Mouse (Mus musculus) testis, adult 2 months (tissue): Measurements from ENCODE around the gene Stoml2.

Experiments
- CTCF ChIP-seq: fragments of 200-500 bp; IDR thresholded peaks from 2 replicates; pipeline ENCODE4 v1.5.1; 2012; ENCODE audit warnings: low read depth, mild to moderate bottlenecking, inconsistent platforms, low read length, moderate library complexity; ENCODE audit not compliant: control insufficient read depth, insufficient read depth, insufficient replicate concordance
- POLR2A ChIP-seq: fragments of 200-500 bp; IDR thresholded peaks from 2 replicates; pipeline ENCODE4 v1.6.1; 2012; ENCODE audit warnings: low read depth, mild to moderate bottlenecking, inconsistent platforms, low read length, moderate library complexity; ENCODE audit not compliant: control insufficient read depth

DNA sequence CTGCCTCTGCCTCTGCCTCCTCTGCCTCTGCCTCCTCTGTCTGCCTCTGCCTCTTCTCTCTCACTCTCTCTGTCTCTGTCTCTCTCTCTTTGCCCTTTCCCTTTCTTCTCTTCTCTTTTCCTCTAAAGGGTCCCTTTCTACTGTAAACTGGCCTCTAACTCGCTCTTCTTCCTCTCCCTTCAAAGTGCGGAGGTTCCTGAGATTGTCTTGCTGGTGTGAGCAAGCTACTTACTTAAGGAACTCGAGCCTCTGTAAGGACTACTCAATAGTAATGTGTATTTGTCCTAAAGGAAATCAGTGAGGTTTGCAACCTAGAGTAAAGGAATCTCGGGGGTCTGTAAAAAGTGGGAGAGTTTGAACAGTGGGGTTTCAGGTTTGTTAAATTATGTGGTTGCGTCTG lies 15.1 kb upstream of the Stoml2 start:
- TF ChIP-seq CTCF (no peak), POLR2A (no peak)
